Mouse (Mus musculus): ENCODE measurements around the gene Ahdc1. TPM values are rescaled to one million over a fixed set of nuclear protein-coding genes. Genes with fewer than 3 reads are reported as not detected.

Gene Ahdc1
- polyA plus RNA-seq, 1 experiment from 2014 or later: 8.0 TPM

GRCm38 (mm10) chr4:133039116-133039819 is 28.2 kb downstream of the Ahdc1 start:
- Histone ChIP-seq H3K4me2 (ENCODE audit: low read depth, low read length) (peak overlapping the region; percentile 100), H3K9me3 (ENCODE audit: control insufficient read depth, low read length) (no peaks in the 10 kb centered on the region), H3K27me3 (ENCODE audit: control insufficient read depth, insufficient read depth, low read depth, low read length) (no peaks in the 10 kb centered on the region), H3K27ac (ENCODE audit: low read length) (peak overlapping the region; percentile 96), H3K9ac (ENCODE audit: low read length) (peak overlapping the region; percentile 82), H3K4me1 (replicated peaks; ENCODE audit: control insufficient read depth, insufficient read depth, low read length) (peaks cover 62% of the 10 kb centered on the region), H3K4me3 (ENCODE audit: low read length) (peak overlapping the region; percentile 66), H3K36me3 (ENCODE audit: control insufficient read depth, insufficient read depth, low read length) (no peaks in the 10 kb centered on the region)
- under 1% methylated on average over 51 of the region's 77 CpGs for WGBS
- peak; percentile 36 for ATAC-seq (ENCODE audit: low read depth)

GRCm38 (mm10) chr4:133039832-133040231 is 28.8 kb downstream of the Ahdc1 start:
- Histone ChIP-seq H3K36me3 (ENCODE audit: control insufficient read depth, insufficient read depth, low read length) (no peaks in the 10 kb centered on the region), H3K4me1 (replicated peaks; ENCODE audit: control insufficient read depth, insufficient read depth, low read length) (peaks cover 68% of the 10 kb centered on the region), H3K4me2 (ENCODE audit: low read depth, low read length) (peak overlapping the region; percentile 100), H3K4me3 (ENCODE audit: low read length) (peak overlapping the region; percentile 66), H3K27ac (ENCODE audit: low read length) (peak overlapping the region; percentile 96), H3K27me3 (ENCODE audit: control insufficient read depth, insufficient read depth, low read depth, low read length) (no peaks in the 10 kb centered on the region), H3K9ac (ENCODE audit: low read length) (peak overlapping the region; percentile 82), H3K9me3 (ENCODE audit: control insufficient read depth, low read length) (no peaks in the 10 kb centered on the region)
- 10% methylated on average over 18 of the region's 18 CpGs for WGBS
- ATAC-seq (ENCODE audit: low read depth): no peak

GRCm38 (mm10) chr4:133040241-133040904 is 29.3 kb downstream of the Ahdc1 start:
- Histone ChIP-seq H3K4me3 (ENCODE audit: low read length) (peak overlapping the region; percentile 66), H3K4me1 (replicated peaks; ENCODE audit: control insufficient read depth, insufficient read depth, low read length) (peaks cover 70% of the 10 kb centered on the region), H3K9me3 (ENCODE audit: control insufficient read depth, low read length) (no peaks in the 10 kb centered on the region), H3K4me2 (ENCODE audit: low read depth, low read length) (peak overlapping the region; percentile 100), H3K36me3 (ENCODE audit: control insufficient read depth, insufficient read depth, low read length) (no peaks in the 10 kb centered on the region), H3K27me3 (ENCODE audit: control insufficient read depth, insufficient read depth, low read depth, low read length) (no peaks in the 10 kb centered on the region), H3K9ac (ENCODE audit: low read length) (peak overlapping the region; percentile 82), H3K27ac (ENCODE audit: low read length) (peak overlapping the region; percentile 96)
- no peak for ATAC-seq (ENCODE audit: low read depth)
- WGBS: 41% methylated on average over 14 of the region's 14 CpGs

- H3K9ac ChIP-seq (ENCODE audit: low read length): peak overlapping the region; percentile 29; the same call in 1 of the 2 replicates
- H3K9me3 ChIP-seq (ENCODE audit: control insufficient read depth, low read length): no peaks in the 10 kb centered on the region
- ATAC-seq (ENCODE audit: low read depth): no peak
- 30% methylated on average over 4 of the region's 4 CpGs for WGBS
- H3K27me3 ChIP-seq (ENCODE audit: control insufficient read depth, insufficient read depth, low read depth, low read length): no peaks in the 10 kb centered on the region
- no peaks in the 10 kb centered on the region for H3K36me3 ChIP-seq (ENCODE audit: control insufficient read depth, insufficient read depth, low read length)
- H3K4me3 ChIP-seq (ENCODE audit: low read length): no peak overlapping the region; the same call in 1 of the 2 replicates
- H3K4me2 ChIP-seq (ENCODE audit: low read depth, low read length): peak overlapping the region; percentile 100
- H3K4me1 ChIP-seq (replicated peaks; ENCODE audit: control insufficient read depth, insufficient read depth, low read length): peaks cover 83% of the 10 kb centered on the region
- H3K27ac ChIP-seq (ENCODE audit: low read length): peak overlapping the region; percentile 94
These were observed 31.2 kb downstream of the Ahdc1 start for GRCm38 (mm10) chr4:133042244-133042643.

GRCm38 (mm10) chr4:133042651-133043635 is 31.9 kb downstream of the Ahdc1 start:
- no peaks in the 10 kb centered on the region for H3K27me3 ChIP-seq (ENCODE audit: control insufficient read depth, insufficient read depth, low read depth, low read length)
- H3K36me3 ChIP-seq (ENCODE audit: control insufficient read depth, insufficient read depth, low read length): no peaks in the 10 kb centered on the region
- H3K4me2 ChIP-seq (ENCODE audit: low read depth, low read length): peak overlapping the region; percentile 100
- H3K9ac ChIP-seq (ENCODE audit: low read length): peak overlapping the region; percentile 33
- 10% methylated on average over 27 of the region's 28 CpGs for WGBS
- H3K27ac ChIP-seq (ENCODE audit: low read length): peak overlapping the region; percentile 94
- H3K4me1 ChIP-seq (replicated peaks; ENCODE audit: control insufficient read depth, insufficient read depth, low read length): peaks cover 83% of the 10 kb centered on the region
- peak; percentile 16; the same call in 1 of the 2 replicates for ATAC-seq (ENCODE audit: low read depth)
- peak overlapping the region; percentile 9 for H3K4me3 ChIP-seq (ENCODE audit: low read length)
- no peaks in the 10 kb centered on the region for H3K9me3 ChIP-seq (ENCODE audit: control insufficient read depth, low read length)

- H3K27me3 ChIP-seq (ENCODE audit: control insufficient read depth, insufficient read depth, low read depth, low read length): no peaks in the 10 kb centered on the region
- peak; percentile 22; the same call in 1 of the 2 replicates for ATAC-seq (ENCODE audit: low read depth)
- H3K9ac ChIP-seq (ENCODE audit: low read length): peak overlapping the region; percentile 33
- H3K36me3 ChIP-seq (ENCODE audit: control insufficient read depth, insufficient read depth, low read length): no peaks in the 10 kb centered on the region
- no peaks in the 10 kb centered on the region for H3K9me3 ChIP-seq (ENCODE audit: control insufficient read depth, low read length)
- H3K27ac ChIP-seq (ENCODE audit: low read length): peak overlapping the region; percentile 94
- H3K4me1 ChIP-seq (replicated peaks; ENCODE audit: control insufficient read depth, insufficient read depth, low read length): peaks cover 89% of the 10 kb centered on the region
- H3K4me2 ChIP-seq (ENCODE audit: low read depth, low read length): peak overlapping the region; percentile 100
- H3K4me3 ChIP-seq (ENCODE audit: low read length): no peak overlapping the region
- WGBS: 45% methylated on average over 6 of the region's 6 CpGs
These were observed 33.0 kb downstream of the Ahdc1 start for GRCm38 (mm10) chr4:133043798-133044646.

GRCm38 (mm10) chr4:133044647-133045094 is 33.6 kb downstream of the Ahdc1 start:
- Histone ChIP-seq H3K9ac (ENCODE audit: low read length) (peak overlapping the region; percentile 4), H3K27me3 (ENCODE audit: control insufficient read depth, insufficient read depth, low read depth, low read length) (no peaks in the 10 kb centered on the region), H3K36me3 (ENCODE audit: control insufficient read depth, insufficient read depth, low read length) (no peaks in the 10 kb centered on the region), H3K27ac (ENCODE audit: low read length) (peak overlapping the region; percentile 94), H3K4me3 (ENCODE audit: low read length) (no peak overlapping the region), H3K4me1 (replicated peaks; ENCODE audit: control insufficient read depth, insufficient read depth, low read length) (peaks cover 96% of the 10 kb centered on the region), H3K4me2 (ENCODE audit: low read depth, low read length) (0 out of 2 replicates have a peak overlapping the region, but pooled peaks have one; percentile 6), H3K9me3 (ENCODE audit: control insufficient read depth, low read length) (no peaks in the 10 kb centered on the region)
- no peak for ATAC-seq (ENCODE audit: low read depth)
- WGBS: 35% methylated on average over 6 of the region's 6 CpGs

GRCm38 (mm10) chr4:133045771-133046474 is 34.9 kb downstream of the Ahdc1 start:
- Histone ChIP-seq H3K9me3 (ENCODE audit: control insufficient read depth, low read length) (no peaks in the 10 kb centered on the region), H3K27ac (ENCODE audit: low read length) (peak overlapping the region; percentile 94), H3K4me1 (replicated peaks; ENCODE audit: control insufficient read depth, insufficient read depth, low read length) (peaks cover 94% of the 10 kb centered on the region), H3K36me3 (ENCODE audit: control insufficient read depth, insufficient read depth, low read length) (no peaks in the 10 kb centered on the region), H3K4me3 (ENCODE audit: low read length) (peak overlapping the region; percentile 17), H3K4me2 (ENCODE audit: low read depth, low read length) (peak overlapping the region; percentile 39), H3K27me3 (ENCODE audit: control insufficient read depth, insufficient read depth, low read depth, low read length) (no peaks in the 10 kb centered on the region), H3K9ac (ENCODE audit: low read length) (peak overlapping the region; percentile 40; the same call in 1 of the 2 replicates)
- peak; percentile 72 for ATAC-seq (ENCODE audit: low read depth)
- WGBS: 37% methylated on average over 11 of the region's 11 CpGs
